In genomic region chr2:174500814-174501503, GRCm38 (mm10) we compare ENCODE assay signal across 17 mouse cellular contexts. TPM values are rescaled to one million over a fixed set of nuclear protein-coding genes. Genes with fewer than 3 reads are reported as not detected.
DNase-seq lines count a peak whose midpoint lies in the region; ATAC-seq and TF ChIP-seq lines count a peak whose summit lies in the region.
"Had no signal": no experiment of that assay in that cellular context is flagged by ENCODE, and none has a peak within 500 bp of the region (broad histone marks: within the 10 kb centered on the region; RNA-seq: fewer than 3 reads in every experiment).

No protein-coding gene starts in this region.

- no peaks in the 10 kb centered on the region for H3K9me3 ChIP-seq in embryonic facial prominence, embryonic 15.5 days (replicated peaks)
- no peaks in the 10 kb centered on the region for H3K9me3 ChIP-seq in embryonic facial prominence, embryonic 10.5 days
- no peaks in the 10 kb centered on the region for H3K9me3 ChIP-seq in forebrain, embryonic 13.5 days (replicated peaks)
- peaks cover 1% of the 10 kb centered on the region; the same call in 1 of the 2 replicates for H3K9me3 ChIP-seq in hindbrain, embryonic 16.5 days (ENCODE audit: control insufficient read depth, low read length)
- H3K9me3 ChIP-seq in midbrain, embryonic 15.5 days, result no peaks in the 10 kb centered on the region
- H3K9me3 ChIP-seq in stomach, postnatal 0 days (ENCODE audit: control insufficient read depth, low read length), result no peaks in the 10 kb centered on the region
- H3K9me3 ChIP-seq: kidney, embryonic 15.5 days; liver, embryonic 15.5 days had no signal

- no peak overlapping the region for H3K9ac ChIP-seq in embryonic facial prominence, embryonic 15.5 days
- no peak overlapping the region for H3K9ac ChIP-seq in forebrain, embryonic 13.5 days
- no peak overlapping the region for H3K9ac ChIP-seq in hindbrain, embryonic 16.5 days (ENCODE audit: low read depth, low read length)
- no peak overlapping the region for H3K9ac ChIP-seq in midbrain, embryonic 15.5 days
- no peak overlapping the region for H3K9ac ChIP-seq in stomach, postnatal 0 days (ENCODE audit: low read length)
- H3K9ac ChIP-seq: heart, embryonic 12.5 days; kidney, embryonic 15.5 days; liver, embryonic 15.5 days had no signal

- no peaks in the 10 kb centered on the region for H3K36me3 ChIP-seq in embryonic facial prominence, embryonic 15.5 days
- H3K36me3 ChIP-seq in embryonic facial prominence, embryonic 10.5 days (replicated peaks), result no peaks in the 10 kb centered on the region
- no peaks in the 10 kb centered on the region for H3K36me3 ChIP-seq in forebrain, embryonic 13.5 days (ENCODE audit: poor library complexity, severe bottlenecking)
- no peaks in the 10 kb centered on the region for H3K36me3 ChIP-seq in hindbrain, embryonic 16.5 days (ENCODE audit: control insufficient read depth, insufficient read depth, low read length)
- H3K36me3 ChIP-seq in midbrain, embryonic 15.5 days (replicated peaks), result no peaks in the 10 kb centered on the region
- H3K36me3 ChIP-seq in stomach, postnatal 0 days (ENCODE audit: control insufficient read depth, insufficient read depth, low read length), result no peaks in the 10 kb centered on the region
- H3K36me3 ChIP-seq: heart, embryonic 12.5 days; kidney, embryonic 15.5 days; liver, embryonic 15.5 days had no signal

- H3K27me3 ChIP-seq in embryonic facial prominence, embryonic 15.5 days, result no peaks in the 10 kb centered on the region
- no peaks in the 10 kb centered on the region for H3K27me3 ChIP-seq in embryonic facial prominence, embryonic 10.5 days (replicated peaks; ENCODE audit: low read depth, poor library complexity, severe bottlenecking)
- no peaks in the 10 kb centered on the region for H3K27me3 ChIP-seq in forebrain, embryonic 13.5 days
- no peaks in the 10 kb centered on the region for H3K27me3 ChIP-seq in hindbrain, embryonic 16.5 days (replicated peaks; ENCODE audit: control insufficient read depth, insufficient read depth, low read length)
- no peaks in the 10 kb centered on the region for H3K27me3 ChIP-seq in midbrain, embryonic 15.5 days (replicated peaks)
- no peaks in the 10 kb centered on the region for H3K27me3 ChIP-seq in stomach, postnatal 0 days (ENCODE audit: control insufficient read depth, insufficient read depth, low read length)
- H3K27me3 ChIP-seq: heart, embryonic 12.5 days; kidney, embryonic 15.5 days; liver, embryonic 15.5 days had no signal

- no peak for TF ChIP-seq EP300 in stomach, postnatal 0 days (optimal IDR thresholded peaks at IDR 0.05)

- ATAC-seq in embryonic facial prominence, embryonic 15.5 days (ENCODE audit: insufficient number of reproducible peaks, low FRiP score, low TSS enrichment, low read depth), result peak; percentile 51; the same call in 1 of the 2 replicates
- ATAC-seq in forebrain, embryonic 13.5 days, result peak; percentile 65; the same call in 1 of the 2 replicates
- ATAC-seq in hindbrain, embryonic 16.5 days, result peak; percentile 42; the same call in 1 of the 2 replicates
- peak; percentile 72 for ATAC-seq in midbrain, embryonic 15.5 days (replicated peaks)
- ATAC-seq in stomach, postnatal 0 days (ENCODE audit: low FRiP score, low TSS enrichment), result no peak
- ATAC-seq: intestine, embryonic 16.5 days; lung, postnatal 0 days had no signal

- H3K27ac ChIP-seq in embryonic facial prominence, embryonic 15.5 days (replicated peaks), result no peak overlapping the region
- no peak overlapping the region for H3K27ac ChIP-seq in embryonic facial prominence, embryonic 10.5 days (replicated peaks)
- H3K27ac ChIP-seq in forebrain, embryonic 13.5 days, result no peak overlapping the region
- no peak overlapping the region for H3K27ac ChIP-seq in hindbrain, embryonic 16.5 days (ENCODE audit: low read depth, low read length)
- H3K27ac ChIP-seq in midbrain, embryonic 15.5 days, result no peak overlapping the region
- H3K27ac ChIP-seq in stomach, postnatal 0 days (replicated peaks), result no peak overlapping the region
- H3K27ac ChIP-seq: kidney, embryonic 15.5 days; liver, embryonic 15.5 days had no signal

- no peak overlapping the region for H3K4me3 ChIP-seq in embryonic facial prominence, embryonic 15.5 days (replicated peaks)
- no peak overlapping the region for H3K4me3 ChIP-seq in embryonic facial prominence, embryonic 10.5 days
- H3K4me3 ChIP-seq in forebrain, embryonic 13.5 days, result no peak overlapping the region
- no peak overlapping the region for H3K4me3 ChIP-seq in hindbrain, embryonic 16.5 days (ENCODE audit: low read length)
- H3K4me3 ChIP-seq in midbrain, embryonic 15.5 days, result no peak overlapping the region
- H3K4me3 ChIP-seq in stomach, postnatal 0 days (ENCODE audit: low read depth, low read length), result no peak overlapping the region
- H3K4me3 ChIP-seq: heart, embryonic 12.5 days; kidney, embryonic 15.5 days; liver, embryonic 15.5 days had no signal

- DNase-seq in embryonic facial prominence, embryonic 10.5 days (ENCODE audit: low spot score), result no peak
- no peak for DNase-seq in MN1 (ENCODE audit: low spot score)
- no peak for DNase-seq in stomach, postnatal 0 days (ENCODE audit: low spot score)
- no peak for DNase-seq in heart, postnatal 4 days
- DNase-seq: adrenal gland, adult 2 months; cerebellum, postnatal 14 days; heart, postnatal 36 days; spleen, adult 18-20 months had no signal

- H3K4me1 ChIP-seq in embryonic facial prominence, embryonic 15.5 days, result no peaks in the 10 kb centered on the region
- H3K4me1 ChIP-seq in embryonic facial prominence, embryonic 10.5 days, result peaks cover 12% of the 10 kb centered on the region
- peaks cover 14% of the 10 kb centered on the region; the same call in 1 of the 2 replicates for H3K4me1 ChIP-seq in forebrain, embryonic 13.5 days
- peaks cover 4% of the 10 kb centered on the region for H3K4me1 ChIP-seq in hindbrain, embryonic 16.5 days (ENCODE audit: control insufficient read depth, insufficient read depth, low read depth, low read length)
- H3K4me1 ChIP-seq in midbrain, embryonic 15.5 days, result peaks cover 7% of the 10 kb centered on the region; the same call in 1 of the 2 replicates
- no peaks in the 10 kb centered on the region for H3K4me1 ChIP-seq in stomach, postnatal 0 days (replicated peaks; ENCODE audit: control insufficient read depth, insufficient read depth)
- H3K4me1 ChIP-seq: liver, embryonic 15.5 days had no signal

- no peak for TF ChIP-seq CTCF in stomach, postnatal 0 days (IDR thresholded peaks at IDR 0.05; ENCODE audit: low read depth)

- 72% methylated on average over 14 of the region's 14 CpGs for WGBS in embryonic facial prominence, embryonic 15.5 days
- 83% methylated on average over 14 of the region's 14 CpGs for WGBS in embryonic facial prominence, embryonic 10.5 days
- 70% methylated on average over 14 of the region's 14 CpGs for WGBS in forebrain, embryonic 13.5 days
- WGBS in hindbrain, embryonic 16.5 days, result 72% methylated on average over 14 of the region's 14 CpGs
- WGBS in midbrain, embryonic 15.5 days, result 67% methylated on average over 14 of the region's 14 CpGs
- 87% methylated on average over 14 of the region's 14 CpGs for WGBS in stomach, postnatal 0 days

- no peak overlapping the region for H3K4me2 ChIP-seq in embryonic facial prominence, embryonic 15.5 days (replicated peaks)
- no peak overlapping the region for H3K4me2 ChIP-seq in forebrain, embryonic 13.5 days
- no peak overlapping the region for H3K4me2 ChIP-seq in hindbrain, embryonic 16.5 days (ENCODE audit: low read length)
- no peak overlapping the region for H3K4me2 ChIP-seq in midbrain, embryonic 15.5 days
- no peak overlapping the region for H3K4me2 ChIP-seq in stomach, postnatal 0 days (replicated peaks; ENCODE audit: low read depth)
- H3K4me2 ChIP-seq: heart, embryonic 12.5 days; kidney, embryonic 15.5 days; liver, embryonic 15.5 days had no signal

RNA-seq across cellular contexts. Expression of gene Prelid3b, which starts 28.1 kb away (rescaled TPM):
- polyA plus RNA-seq in embryonic facial prominence, embryonic 15.5 days (2015; fragmentation: Nextera tagmentation; extraction: Ambion mirVana), result 109 and 111 TPM in 2 replicates
- 121 and 133 TPM in 2 replicates for polyA plus RNA-seq in embryonic facial prominence, embryonic 10.5 days (2016; fragmentation: Nextera tagmentation; extraction: Ambion mirVana)
- 120 and 124 TPM in 2 replicates for polyA plus RNA-seq in forebrain, embryonic 13.5 days (2015; fragmentation: Nextera tagmentation; extraction: Ambion mirVana)
- polyA plus RNA-seq in hindbrain, embryonic 16.5 days (2015; fragmentation: Nextera tagmentation; extraction: Ambion mirVana), result 109 and 114 TPM in 2 replicates
- polyA plus RNA-seq in midbrain, embryonic 15.5 days (2015; fragmentation: Nextera tagmentation; extraction: Ambion mirVana), result 108 and 113 TPM in 2 replicates
- polyA plus RNA-seq in stomach, postnatal 0 days (2015; fragmentation: Nextera tagmentation; extraction: Ambion mirVana), result 131 and 132 TPM in 2 replicates
- 100 to 1,000 TPM in 1 of 2 experiments, 10 to 100 TPM in 1; 96.7 to 106 TPM for total RNA-seq in heart, postnatal 4 days (2021)

RNA-seq across cellular contexts. Expression of gene Atp5e, which starts 37.1 kb away (rescaled TPM):
- 730 and 783 TPM in 2 replicates for polyA plus RNA-seq in embryonic facial prominence, embryonic 15.5 days (2015; fragmentation: Nextera tagmentation; extraction: Ambion mirVana)
- polyA plus RNA-seq in embryonic facial prominence, embryonic 10.5 days (2016; fragmentation: Nextera tagmentation; extraction: Ambion mirVana), result 555 and 612 TPM in 2 replicates
- polyA plus RNA-seq in forebrain, embryonic 13.5 days (2015; fragmentation: Nextera tagmentation; extraction: Ambion mirVana), result 740 and 832 TPM in 2 replicates
- 664 and 740 TPM in 2 replicates for polyA plus RNA-seq in hindbrain, embryonic 16.5 days (2015; fragmentation: Nextera tagmentation; extraction: Ambion mirVana)
- polyA plus RNA-seq in midbrain, embryonic 15.5 days (2015; fragmentation: Nextera tagmentation; extraction: Ambion mirVana), result 656 and 712 TPM in 2 replicates
- 759 and 851 TPM in 2 replicates for polyA plus RNA-seq in stomach, postnatal 0 days (2015; fragmentation: Nextera tagmentation; extraction: Ambion mirVana)
- total RNA-seq in heart, postnatal 4 days (2021), result 1,000 to 10,000 TPM in 1 of 2 experiments, 100 to 1,000 TPM in 1; 968 to 1,079 TPM

RNA-seq across cellular contexts. Expression of gene Tubb1, which starts 50.5 kb away (rescaled TPM):
- 0.83 and 1.1 TPM in 2 replicates for polyA plus RNA-seq in embryonic facial prominence, embryonic 15.5 days (2015; fragmentation: Nextera tagmentation; extraction: Ambion mirVana)
- polyA plus RNA-seq in embryonic facial prominence, embryonic 10.5 days (2016; fragmentation: Nextera tagmentation; extraction: Ambion mirVana), result 4.3 and 5.2 TPM in 2 replicates
- 0.96 and 1.2 TPM in 2 replicates for polyA plus RNA-seq in forebrain, embryonic 13.5 days (2015; fragmentation: Nextera tagmentation; extraction: Ambion mirVana)
- polyA plus RNA-seq in hindbrain, embryonic 16.5 days (2015; fragmentation: Nextera tagmentation; extraction: Ambion mirVana), result 0.43 and 0.51 TPM in 2 replicates
- polyA plus RNA-seq in midbrain, embryonic 15.5 days (2015; fragmentation: Nextera tagmentation; extraction: Ambion mirVana), result 0.50 and 0.79 TPM in 2 replicates
- polyA plus RNA-seq in stomach, postnatal 0 days (2015; fragmentation: Nextera tagmentation; extraction: Ambion mirVana), result 0.08 and 0.11 TPM in 2 replicates
- 1 to 10 TPM; 1.3 to 1.7 TPM for total RNA-seq in heart, postnatal 4 days (2021)
